Mouse (Mus musculus) c-Kit-positive CD71-positive TER-119-positive erythroid progenitor cells, embryonic 14.5 days (primary cell): ENCODE data around the gene Gm37240.
"Not testable (repeated sequence)": the region's sequence is repeated elsewhere in the genome, so short reads cannot be mapped to it uniquely, and the experiment has no call there.

Experiments used
- DNase-seq: peaks from one replicate; pipeline ENCODE4 v3.0.0-alpha.2; 2013; ENCODE audit warnings: low spot score

Gene Gm37240

DNA sequence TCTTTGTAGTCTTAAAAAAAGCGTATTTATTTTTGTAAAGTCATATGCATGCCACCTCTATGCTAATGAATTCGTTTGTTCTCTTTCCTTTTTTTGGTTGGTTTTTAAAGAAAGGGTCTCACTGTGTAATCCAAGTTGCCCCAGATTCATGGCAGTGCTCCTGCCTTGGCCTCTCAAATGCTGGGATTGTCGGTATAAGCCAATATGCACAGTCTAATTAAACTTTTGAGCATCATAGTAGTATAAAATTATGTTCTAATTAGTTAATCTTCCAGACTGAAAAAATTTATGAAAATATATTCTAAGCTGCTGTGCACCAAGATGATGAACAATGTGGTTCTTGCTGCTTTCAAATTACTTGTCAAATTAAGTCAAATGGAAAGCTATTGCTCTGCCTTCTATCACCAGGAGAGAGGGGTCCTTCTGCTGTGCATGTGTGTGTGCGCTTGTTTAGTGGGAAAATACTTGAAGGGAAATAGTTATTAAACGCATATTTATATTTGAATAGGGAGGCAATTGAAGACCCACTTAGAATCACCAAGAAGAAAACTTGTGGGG lies 1291.6 kb downstream of the Gm37240 start:
- no peak for DNase-seq

DNA sequence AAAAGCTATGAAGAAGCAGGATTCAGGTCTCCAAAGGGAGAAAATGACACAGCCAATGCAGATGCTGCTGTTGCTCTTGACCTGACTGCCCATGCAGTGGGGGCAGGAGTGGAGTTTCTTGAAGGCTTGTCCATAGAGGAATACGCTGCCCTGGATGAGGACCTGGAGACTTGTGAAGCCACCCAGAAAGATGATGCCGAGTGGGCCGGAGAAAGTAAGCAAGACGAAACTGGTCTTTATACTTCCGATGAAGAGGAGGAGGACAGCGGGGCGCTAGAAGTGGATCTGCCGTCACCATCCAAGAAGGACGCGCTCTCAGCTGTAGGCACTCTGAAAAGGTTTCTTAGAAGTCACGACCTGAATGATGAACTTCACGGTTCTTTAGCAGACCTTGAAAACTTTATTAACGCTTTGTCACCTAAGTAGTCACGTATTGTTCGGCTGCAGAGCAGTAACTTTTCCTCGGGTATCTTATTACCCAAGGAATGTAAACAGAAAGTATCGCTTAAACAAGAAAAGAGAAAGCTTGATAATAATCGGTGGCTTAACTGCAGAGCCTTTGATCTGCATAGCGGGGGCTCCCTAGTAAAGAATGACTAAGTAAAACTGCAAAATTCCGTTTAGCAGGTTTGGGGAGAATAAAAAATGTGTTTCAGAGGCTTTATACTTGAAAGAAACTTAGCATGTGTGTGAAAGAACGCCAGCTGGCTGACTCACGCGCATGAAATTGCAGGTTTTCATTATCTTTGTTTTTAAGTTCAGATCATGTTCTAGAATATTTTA lies 1292.2 kb downstream of the Gm37240 start:
- DNase-seq = no peak

DNA sequence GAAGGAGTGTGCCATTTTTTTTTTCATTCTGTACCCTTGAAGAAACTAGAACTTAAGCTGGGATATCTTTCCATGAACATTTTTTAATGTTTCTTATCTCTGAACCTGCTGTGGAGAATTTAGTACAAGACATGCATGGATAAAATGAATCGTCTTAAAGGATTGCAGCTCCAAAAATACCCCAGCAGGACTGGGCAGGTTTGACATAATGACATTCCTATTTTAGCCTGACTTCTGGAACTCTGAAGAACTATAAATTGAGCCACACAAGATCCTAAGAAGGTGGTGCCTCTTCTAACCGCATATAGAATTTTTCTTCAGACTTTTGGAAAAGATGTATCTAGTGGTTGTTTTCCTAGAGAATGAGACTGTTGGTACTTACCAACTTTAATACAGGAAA lies 1294.0 kb downstream of the Gm37240 start, which contains the start of gene Tigd4:
TSS of gene Tigd4 (plus strand) at position 301 of the 400 bp plus-strand sequence.
- no peak for DNase-seq

DNA sequence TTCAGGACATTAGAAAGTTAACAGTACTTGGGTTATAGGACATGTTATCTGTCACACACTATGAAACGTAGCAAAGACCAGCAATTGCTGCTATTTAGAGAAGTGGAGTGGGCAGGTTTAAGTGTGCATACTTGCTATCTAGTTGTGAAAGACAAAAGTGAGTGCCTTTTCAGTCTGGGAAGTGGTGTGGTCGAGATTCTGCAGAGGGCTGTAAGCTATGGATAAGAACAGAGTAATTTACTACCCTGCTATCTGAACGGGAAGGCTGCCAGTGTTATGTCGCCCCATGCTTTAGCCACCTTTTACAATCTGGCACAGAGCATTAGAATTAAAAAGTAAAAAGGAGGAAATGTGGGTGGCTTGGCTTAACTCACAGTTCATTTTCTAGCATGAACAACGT lies 1300.6 kb downstream of the Gm37240 start:
- DNase-seq = no peak

DNA sequence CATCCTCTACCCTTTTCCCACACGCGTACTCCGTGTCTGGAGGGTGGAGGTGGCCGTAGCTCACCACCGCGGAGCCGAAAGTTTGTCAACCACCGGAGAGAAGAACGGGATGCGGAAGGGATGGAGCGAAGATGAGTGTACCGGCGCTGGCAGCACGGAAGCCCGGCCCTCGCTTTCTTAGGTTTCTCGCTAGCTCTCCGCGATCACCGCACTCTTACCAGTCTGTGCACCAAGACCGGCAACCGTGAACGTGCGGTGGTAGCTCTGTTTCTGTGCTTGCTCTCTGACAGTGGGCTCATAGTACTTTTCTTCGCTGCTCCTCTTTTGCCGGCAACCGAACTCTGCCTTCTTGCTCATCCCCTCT lies 1304.4 kb downstream of the Gm37240 start:
- no peak for DNase-seq

- DNase-seq = peak; percentile 77
Observed at GRCm38 (mm10) chr3:84582023-84582912, 1305.0 kb downstream of the Gm37240 start, which contains the start of gene Arfip1. Arfip1 (minus strand) TSS chr3:84582625.

DNA sequence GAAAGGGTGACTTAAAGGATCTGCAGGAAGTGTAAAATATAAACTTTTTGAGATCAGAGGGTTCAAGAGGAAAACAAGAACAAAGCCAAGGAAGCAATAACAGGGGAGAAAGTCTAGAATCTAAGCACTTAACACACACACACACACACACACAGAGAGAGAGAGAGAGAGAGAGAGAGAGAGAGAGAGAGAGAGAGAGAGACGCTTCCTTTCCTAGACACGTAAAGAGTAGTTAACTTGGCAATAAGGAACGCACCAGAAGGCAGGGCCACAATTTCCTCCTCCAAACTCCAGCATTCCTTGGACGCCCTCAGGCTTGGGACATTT lies 1305.7 kb downstream of the Gm37240 start:
- no peak for DNase-seq

DNA sequence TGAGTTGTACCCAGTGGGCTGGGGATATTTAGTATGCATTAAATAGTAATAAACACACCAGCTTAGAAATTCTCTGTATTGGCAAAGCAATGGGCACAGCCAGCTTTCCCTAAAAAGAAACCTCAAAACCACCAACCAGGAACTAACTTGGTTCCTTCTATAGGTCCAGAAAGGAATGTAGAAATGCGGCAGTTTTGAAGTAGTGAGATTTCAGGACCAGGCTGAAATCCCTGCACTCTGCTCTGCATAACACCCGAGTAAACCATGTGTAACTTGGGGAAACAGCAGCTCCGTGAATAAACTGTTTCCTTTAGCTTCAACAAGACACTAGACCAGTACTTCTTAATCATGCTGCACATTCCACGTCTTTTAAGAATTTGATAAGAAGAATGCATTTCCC lies 1306.6 kb downstream of the Gm37240 start:
- DNase-seq = no peak

DNA sequence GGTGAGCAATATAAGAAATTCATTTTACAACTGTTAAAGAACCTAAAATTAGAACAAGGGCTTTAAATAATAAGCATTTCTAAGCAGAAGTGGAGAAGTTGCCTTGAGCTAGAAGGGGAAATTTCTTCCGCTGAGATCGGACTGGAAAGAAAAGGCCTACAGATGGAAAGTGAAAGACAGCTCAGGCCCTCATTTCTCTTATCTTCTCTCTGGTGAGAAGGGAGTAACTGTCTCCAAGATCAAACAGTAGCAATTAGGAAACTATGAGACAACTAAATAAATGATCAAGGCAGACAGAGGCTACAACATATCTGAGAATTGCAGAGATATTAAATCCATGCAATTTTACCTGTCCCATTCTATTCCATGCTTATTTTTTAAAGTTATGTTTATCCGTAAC lies 1316.8 kb downstream of the Gm37240 start:
- DNase-seq = no peak

DNA sequence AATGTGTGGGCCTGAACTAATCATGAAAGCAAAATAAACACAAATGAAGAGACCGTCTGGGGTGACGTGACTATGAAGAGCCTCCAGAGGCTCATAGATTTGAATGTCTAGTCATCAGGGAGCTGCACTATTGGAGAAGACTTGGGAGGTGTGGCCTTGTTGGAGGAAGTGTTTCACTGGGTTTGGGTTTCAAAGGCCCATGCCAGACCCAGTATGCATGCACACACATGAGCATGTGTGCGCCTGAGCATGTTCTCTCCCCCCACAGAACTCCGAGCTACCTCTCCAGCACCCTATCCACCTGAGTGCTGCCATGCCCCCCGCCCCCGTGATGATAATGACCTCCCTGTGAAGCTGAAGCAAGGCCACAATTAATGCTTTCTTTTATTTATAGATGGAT lies 1317.7 kb downstream of the Gm37240 start:
- DNase-seq = no peak

GRCm38 (mm10) chr3:84568540-84568939 lies 1318.8 kb downstream of the Gm37240 start:
- no peak for DNase-seq

DNA sequence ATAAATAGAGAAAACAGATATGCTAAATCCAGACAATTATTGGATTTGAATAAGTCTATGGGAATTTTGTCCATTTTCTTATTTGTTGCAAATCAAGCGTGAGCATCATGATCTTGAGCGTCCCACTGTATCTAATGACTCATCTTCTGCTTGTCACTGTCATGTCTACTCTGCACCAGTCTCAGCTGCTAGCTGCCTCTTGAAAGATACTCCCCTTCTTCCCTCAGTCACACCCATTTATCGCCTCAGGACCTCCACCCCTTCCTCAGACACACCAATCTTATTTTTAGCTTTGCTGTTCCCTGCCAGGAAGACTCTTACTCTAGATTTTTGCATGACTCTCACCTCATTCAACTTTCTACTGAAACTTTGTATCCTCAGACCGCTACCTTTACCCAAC lies 1323.9 kb downstream of the Gm37240 start:
- no peak for DNase-seq

- not testable (repeated sequence) for DNase-seq
Observed at GRCm38 (mm10) chr3:84562911-84563310, 1324.4 kb downstream of the Gm37240 start.

DNA sequence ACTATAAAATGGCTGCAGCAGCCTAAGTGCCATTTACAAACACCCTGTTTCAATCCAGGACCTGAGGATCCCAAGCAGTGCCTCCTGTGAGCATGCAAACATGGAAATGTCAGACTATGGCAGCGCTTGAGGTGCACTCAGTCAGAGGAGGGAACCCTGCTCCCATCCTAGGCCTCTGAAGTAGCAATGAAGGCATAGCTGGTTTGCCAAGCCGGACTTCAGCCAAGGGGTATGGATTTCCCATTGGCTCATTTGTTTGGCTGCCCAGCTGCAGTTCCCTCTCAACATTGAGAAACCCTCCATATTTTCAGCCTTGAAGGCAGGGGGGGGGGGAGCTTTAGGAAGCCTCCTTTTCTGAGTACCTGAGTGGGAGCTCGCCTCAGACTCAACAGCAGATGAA lies 1329.0 kb downstream of the Gm37240 start:
- no peak for DNase-seq

DNA sequence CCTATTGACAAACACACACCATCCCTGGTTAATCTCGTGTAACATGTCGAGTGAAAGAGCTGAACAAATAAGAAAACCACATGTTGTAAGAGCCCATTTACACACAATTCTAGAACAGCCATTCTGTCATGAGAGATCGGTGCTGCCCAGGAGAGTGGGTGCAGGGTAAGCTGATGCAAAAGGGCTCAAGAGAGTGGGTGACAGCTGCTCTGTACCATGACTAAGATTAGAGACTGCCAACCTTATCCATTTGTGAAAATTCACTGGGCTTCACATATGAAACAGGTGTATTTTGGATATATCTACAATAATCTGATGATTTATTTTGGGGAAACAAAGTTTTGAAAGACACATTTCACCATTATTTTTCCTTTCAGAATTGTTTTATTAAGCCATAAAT lies 1331.5 kb downstream of the Gm37240 start:
- no peak for DNase-seq

- no peak for DNase-seq
Observed at GRCm38 (mm10) chr3:84547177-84547576, 1340.1 kb downstream of the Gm37240 start.

- DNase-seq = peak; percentile 57
Observed at GRCm38 (mm10) chr3:84542450-84542849, 1344.9 kb downstream of the Gm37240 start.

DNA sequence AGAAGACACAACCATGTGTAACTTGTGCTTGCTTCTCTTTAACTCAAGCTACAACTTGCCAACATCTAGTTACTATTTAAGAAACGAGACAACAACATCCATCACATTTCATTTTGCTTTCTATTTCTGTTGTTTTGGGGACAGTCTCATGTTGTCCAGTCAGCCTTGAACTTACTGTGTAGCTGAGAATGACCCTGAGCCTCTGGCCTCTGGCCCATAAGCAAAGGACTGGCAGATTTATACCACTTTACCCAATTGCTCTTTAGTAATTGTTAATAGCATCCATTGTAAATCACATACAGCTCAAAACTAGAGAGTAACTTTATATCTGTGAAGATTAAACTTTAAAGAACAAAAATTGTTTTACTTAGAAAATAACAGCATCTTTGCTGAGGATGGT lies 1345.4 kb downstream of the Gm37240 start:
- no peak for DNase-seq

DNA sequence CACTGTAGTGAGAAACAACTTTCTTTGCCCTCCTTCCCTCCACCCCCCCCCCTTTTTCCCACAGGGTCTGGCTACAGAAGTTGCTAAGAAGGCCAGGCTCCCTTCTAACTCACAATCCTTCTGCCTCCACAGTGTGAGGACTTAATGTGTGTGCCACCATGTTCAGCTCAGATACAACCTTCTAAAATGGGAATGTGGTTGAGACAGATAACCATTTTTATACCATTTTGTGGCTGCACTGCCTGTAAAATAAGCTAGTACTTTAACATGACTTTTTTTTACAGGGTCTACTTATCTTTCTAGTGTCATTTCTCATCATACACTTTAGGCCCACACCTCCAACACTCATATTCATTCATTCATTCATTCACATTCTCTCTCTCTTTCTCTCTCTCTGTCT lies 1346.7 kb downstream of the Gm37240 start:
- DNase-seq = no peak

DNA sequence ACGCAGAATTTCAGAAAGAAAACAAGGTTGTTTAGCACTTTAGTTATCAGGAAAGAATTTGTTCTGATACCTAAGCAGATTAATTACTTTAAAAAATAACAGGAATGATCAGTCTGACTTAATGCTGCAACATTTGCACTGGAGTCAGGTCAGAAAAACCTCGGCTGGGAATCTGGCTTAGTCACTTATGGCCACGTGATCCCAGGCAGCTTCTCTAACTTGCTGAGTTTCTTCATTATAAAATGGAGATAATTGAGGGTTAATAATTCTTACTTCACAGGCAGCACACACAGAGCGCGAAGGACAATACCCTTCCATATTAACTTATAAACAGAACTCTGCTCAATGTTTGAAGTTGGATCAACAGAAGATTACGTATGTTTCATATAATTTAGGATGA lies 1350.3 kb downstream of the Gm37240 start:
- no peak for DNase-seq

DNA sequence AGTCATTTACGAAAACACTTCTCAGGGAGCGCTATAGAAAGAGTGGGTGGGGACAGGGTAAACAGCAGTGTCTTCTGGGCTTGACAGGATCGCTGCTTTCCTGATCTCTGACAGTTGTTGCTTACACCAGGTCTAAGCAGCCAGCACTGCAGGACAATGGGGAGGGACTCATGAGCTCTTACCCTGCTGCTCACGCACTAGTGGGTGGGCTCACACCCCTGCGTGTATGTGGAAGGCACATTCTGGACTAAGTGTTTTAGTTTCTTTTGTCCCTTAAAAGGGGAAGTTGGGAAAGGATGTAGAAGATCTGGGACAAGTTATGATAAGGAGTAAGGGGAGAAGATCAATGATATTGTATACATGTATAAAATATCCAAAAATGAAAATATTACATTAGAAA lies 1354.1 kb downstream of the Gm37240 start:
- no peak for DNase-seq

DNA sequence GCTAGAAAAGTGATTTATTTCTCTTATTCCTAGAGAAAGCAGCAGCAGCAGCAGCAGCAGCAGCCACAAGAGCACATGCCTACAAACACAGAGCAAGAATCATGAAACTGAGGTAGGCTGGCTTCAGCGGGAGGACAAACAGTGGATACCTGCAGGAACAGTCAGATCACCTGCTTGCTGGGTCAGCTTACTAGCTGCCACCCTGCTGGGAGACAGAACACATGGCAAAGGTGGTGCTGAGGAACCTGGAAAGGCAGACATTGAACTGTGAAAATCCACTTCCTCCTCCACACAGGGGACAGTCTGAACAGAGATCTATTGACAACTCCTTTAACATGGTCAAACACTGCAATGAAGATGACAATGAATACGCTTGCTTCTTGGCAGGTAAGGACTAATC lies 1358.3 kb downstream of the Gm37240 start:
- no peak for DNase-seq

DNA sequence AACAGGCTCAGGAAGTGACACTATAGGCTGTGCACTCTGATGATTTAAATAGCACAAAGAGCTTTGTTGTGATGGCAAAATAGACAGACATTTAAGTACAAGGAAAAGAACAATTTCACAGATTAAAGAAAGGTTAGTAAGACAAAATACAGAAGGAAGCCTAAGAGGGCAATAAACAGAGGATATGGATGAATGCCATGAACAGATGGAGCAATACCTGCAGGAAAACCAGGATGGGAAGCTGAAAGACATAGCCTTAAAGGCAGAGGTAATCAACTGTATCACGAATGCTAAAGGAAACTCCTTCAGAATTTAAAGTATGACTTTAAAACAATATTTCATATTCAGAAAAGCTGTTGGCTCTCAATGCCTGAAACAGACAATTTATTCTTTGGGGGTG lies 1362.4 kb downstream of the Gm37240 start:
- no peak for DNase-seq
